Mouse (Mus musculus) neural tube, embryonic 13.5 days (tissue): ENCODE results near the gene Gnptg. TPM values are rescaled to one million over a fixed set of nuclear protein-coding genes. Genes with fewer than 3 reads are reported as not detected.

Source experiments
- ATAC-seq: fragments of 200-750 bp; cut with Nextera tagmentation; 2 replicates; pipeline ENCODE4 v1.8.0; 2017; ENCODE audit warnings: low read depth, mild to moderate bottlenecking, moderate TSS enrichment, moderate library complexity
- H3K27ac ChIP-seq: fragments of 300-500 bp; sonication (generic); replicated peaks from 2 replicates; pipeline ENCODE4 v1.5.1; 2015; ENCODE audit warnings: moderate library complexity, mild to moderate bottlenecking, inconsistent platforms
- H3K27me3 ChIP-seq: fragments of 300-500 bp; sonication (generic); 2 replicates; pipeline ENCODE4 v1.6.1; 2015; ENCODE audit warnings: mild to moderate bottlenecking, inconsistent platforms
- H3K36me3 ChIP-seq: fragments of 300-500 bp; sonication (generic); 2 replicates; pipeline ENCODE4 v1.6.1; 2015; ENCODE audit warnings: mild to moderate bottlenecking, inconsistent platforms
- H3K4me1 ChIP-seq: fragments of 300-500 bp; sonication (generic); replicated peaks from 2 replicates; pipeline ENCODE4 v1.6.1; 2015; ENCODE audit warnings: inconsistent platforms
- H3K4me2 ChIP-seq: fragments of 300-500 bp; sonication (generic); 2 replicates; pipeline ENCODE4 v1.6.1; 2015; ENCODE audit warnings: inconsistent platforms, mild to moderate bottlenecking, moderate library complexity
- H3K4me3 ChIP-seq: fragments of 300-500 bp; sonication (generic); 2 replicates; pipeline ENCODE4 v1.5.1; 2015; ENCODE audit warnings: mild to moderate bottlenecking, inconsistent platforms
- H3K9ac ChIP-seq: fragments of 300-500 bp; sonication (generic); 2 replicates; pipeline ENCODE4 v1.6.1; 2015; ENCODE audit warnings: moderate library complexity, mild to moderate bottlenecking, inconsistent platforms
- H3K9me3 ChIP-seq: fragments of 300-500 bp; sonication (generic); 2 replicates; pipeline ENCODE4 v1.6.1; 2016; ENCODE audit warnings: inconsistent platforms
- WGBS: fragments of 180-500 bp; shearing (Covaris S2); methylation state at CpG from one replicate; pipeline ENCODE4 v1.1.7; 2015; 5-methylcytosine and 5-hydroxymethylcytosine counted together
- polyA plus RNA-seq: library from polyadenylated mRNA; unstranded; fragments of >200 nt; fragmentation: Nextera tagmentation; extraction: Ambion mirVana; gene quantifications from 2 replicates; pipeline ENCODE4 v1.2.1, GENCODE M21; 2015

Gnptg gene
- polyA plus RNA-seq, 1 experiment from 2014 or later: 90.8 TPM

DNA sequence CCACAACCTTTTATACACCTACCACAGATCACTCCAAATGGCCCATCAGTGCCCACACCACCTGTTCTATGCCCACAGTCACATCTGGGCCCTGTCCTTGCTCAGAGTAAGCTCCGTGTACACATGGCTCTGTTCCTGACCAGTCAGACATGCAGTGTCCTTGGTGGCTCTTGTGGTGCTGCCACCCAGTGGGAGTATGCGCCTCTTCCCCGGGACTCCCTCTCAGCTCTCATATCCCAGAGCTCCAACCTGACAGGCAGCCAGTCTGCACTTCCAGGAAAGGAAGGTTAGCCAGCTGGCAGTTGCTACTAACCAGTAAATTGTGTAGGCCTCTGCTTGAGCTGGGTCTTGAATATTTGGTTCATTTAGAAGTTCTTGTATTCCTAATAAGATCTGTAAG, 24.5 kb upstream of the Gnptg start:
- WGBS: 78% methylated on average over 3 of the region's 3 CpGs
- Histone ChIP-seq H3K4me1 (peaks cover 3% of the 10 kb centered on the region), H3K27me3 (no peaks in the 10 kb centered on the region), H3K9ac (no peak overlapping the region), H3K9me3 (no peaks in the 10 kb centered on the region), H3K36me3 (peaks cover 81% of the 10 kb centered on the region), H3K27ac (no peak overlapping the region), H3K4me3 (no peak overlapping the region), H3K4me2 (no peak overlapping the region)
- ATAC-seq: no peak

GRCm38 (mm10) chr17:25257804-25258261, 17.9 kb upstream of the Gnptg start:
- Histone ChIP-seq H3K4me3 (no peak overlapping the region), H3K9ac (peak overlapping the region; percentile 34; the same call in 1 of the 2 replicates), H3K4me2 (no peak overlapping the region), H3K36me3 (peaks cover 24% of the 10 kb centered on the region), H3K27me3 (peaks cover 37% of the 10 kb centered on the region), H3K27ac (no peak overlapping the region), H3K9me3 (no peaks in the 10 kb centered on the region), H3K4me1 (peaks cover 37% of the 10 kb centered on the region)
- no peak for ATAC-seq
- WGBS: 53% methylated on average over 6 of the region's 6 CpGs

DNA sequence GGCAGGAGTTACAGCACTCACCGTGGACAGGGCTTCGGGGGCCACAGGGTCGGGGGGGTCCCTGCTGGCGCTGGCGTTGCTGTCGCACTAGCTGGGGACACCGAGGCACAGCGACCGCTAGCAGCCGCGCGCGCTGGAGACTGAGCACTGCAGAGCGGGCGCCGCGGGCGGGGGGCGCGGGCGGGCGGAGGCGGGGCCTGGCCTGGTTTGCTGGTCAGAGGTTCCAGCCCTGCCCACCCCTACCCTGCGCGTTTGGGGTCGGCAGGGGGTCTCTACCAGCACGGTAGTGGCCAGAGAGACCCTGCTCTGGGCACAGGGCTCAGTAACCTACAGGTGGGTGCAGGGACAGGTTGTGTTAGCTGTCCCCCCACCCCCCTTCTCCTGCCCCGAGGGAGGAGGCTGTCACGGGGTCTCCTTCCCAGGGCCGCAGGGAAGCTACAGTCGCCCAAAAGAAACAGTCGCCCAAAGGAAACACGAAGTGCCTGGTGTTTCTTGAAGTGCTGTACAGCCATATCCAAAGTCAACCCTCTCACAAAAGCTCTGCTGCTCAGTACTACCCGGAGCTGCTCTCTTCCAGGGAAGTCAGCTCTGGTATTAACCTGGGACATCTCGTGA, 16.3 kb upstream of the Gnptg start, which contains the start of gene Baiap3:
Gene Baiap3 (minus strand): TSS at position 225 of the 615 bp plus-strand sequence.
- WGBS: 5% methylated on average over 31 of the region's 35 CpGs
- peak within 1 kb of the TSS; percentile 60 for H3K9ac ChIP-seq
- peak; percentile 16; the same call in 1 of the 2 replicates for ATAC-seq

DNA sequence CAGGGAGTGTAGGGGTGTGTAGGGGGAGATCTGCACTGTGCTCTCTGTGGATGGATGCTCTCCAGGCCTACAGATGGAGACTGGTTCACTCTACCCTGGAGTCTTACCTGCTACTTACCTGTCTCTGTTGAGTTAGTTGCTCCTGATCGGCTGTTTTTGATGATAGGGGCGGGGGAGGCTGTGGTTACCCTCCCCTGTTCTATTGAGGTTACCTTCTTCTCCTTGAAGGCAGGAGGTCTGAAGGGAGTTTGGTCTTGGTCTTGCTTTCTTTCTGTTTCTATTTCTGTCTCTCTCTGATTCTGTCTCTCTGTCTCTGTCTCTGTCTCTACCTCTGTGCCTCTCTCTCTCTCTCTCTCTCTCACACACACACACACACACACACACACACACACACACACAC, 15.2 kb upstream of the Gnptg start:
- Histone ChIP-seq H3K4me3 (no peak overlapping the region), H3K9me3 (no peaks in the 10 kb centered on the region), H3K9ac (no peak overlapping the region), H3K4me2 (no peak overlapping the region), H3K4me1 (peaks cover 47% of the 10 kb centered on the region), H3K27ac (no peak overlapping the region), H3K36me3 (peaks cover 16% of the 10 kb centered on the region), H3K27me3 (peaks cover 37% of the 10 kb centered on the region)
- 70% methylated on average over 2 of the region's 2 CpGs for WGBS
- ATAC-seq: no peak

More for the DNA sequence above, 16.3 kb upstream of the Gnptg start, which contains the start of gene Baiap3:
- Histone ChIP-seq H3K36me3 (peaks cover 18% of the 10 kb centered on the region), H3K9me3 (no peaks in the 10 kb centered on the region), H3K4me2 (peak within 1 kb of the TSS; percentile 57), H3K27me3 (peaks cover 37% of the 10 kb centered on the region), H3K4me3 (peak within 1 kb of the TSS; percentile 31), H3K27ac (no peak within 1 kb of the TSS), H3K4me1 (peaks cover 47% of the 10 kb centered on the region)

DNA sequence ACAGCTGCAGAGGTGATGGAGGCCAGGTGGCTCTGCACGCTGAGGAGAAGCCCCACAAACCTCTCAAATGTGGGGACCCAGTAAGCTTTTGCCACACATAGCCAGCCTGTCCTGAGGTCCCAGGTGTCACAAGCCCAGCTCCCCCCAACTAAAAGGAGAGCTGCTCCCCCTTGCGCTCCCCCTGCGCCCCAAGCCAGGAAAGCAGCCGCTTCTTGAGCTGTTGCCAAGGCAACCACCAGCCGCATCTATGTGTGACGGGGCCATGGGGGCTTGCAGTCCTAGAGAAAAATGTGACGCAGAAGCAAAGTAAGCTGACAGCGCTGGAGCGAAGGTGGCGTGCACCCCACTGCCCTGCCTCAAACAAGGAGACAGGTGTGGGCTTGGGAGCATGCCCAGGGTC, 13.8 kb upstream of the Gnptg start:
- WGBS: 18% methylated on average over 10 of the region's 10 CpGs

DNA sequence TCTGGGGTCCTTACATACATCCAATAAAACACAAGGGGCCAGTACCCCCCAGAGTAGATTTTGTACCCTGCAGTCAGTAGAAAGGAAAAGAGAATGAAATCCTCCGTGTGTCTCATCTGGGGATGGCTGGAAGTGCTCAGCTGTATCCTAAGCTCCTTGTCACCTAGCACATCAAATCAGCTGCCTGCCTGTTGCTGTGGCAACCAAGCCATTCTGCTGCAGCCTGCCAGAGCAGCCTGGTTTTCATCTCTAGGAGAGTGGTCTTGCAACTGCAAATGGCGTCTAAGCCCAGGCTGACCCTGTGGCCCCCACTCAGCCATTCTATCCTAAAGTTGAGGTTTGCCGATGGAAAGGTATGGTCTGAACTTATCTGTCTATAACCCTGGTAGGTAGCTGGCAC, 12.7 kb upstream of the Gnptg start:
- 32% methylated on average over 3 of the region's 3 CpGs for WGBS
- ATAC-seq: peak; percentile 29
- Histone ChIP-seq H3K4me1 (peaks cover 42% of the 10 kb centered on the region), H3K9me3 (no peaks in the 10 kb centered on the region), H3K36me3 (no peaks in the 10 kb centered on the region), H3K4me2 (no peak overlapping the region), H3K27me3 (peaks cover 37% of the 10 kb centered on the region), H3K4me3 (no peak overlapping the region), H3K27ac (peak overlapping the region; percentile 56; the same call in 1 of the 2 replicates), H3K9ac (0 out of 2 replicates have a peak overlapping the region, but pooled peaks have one; percentile 19)

More for the DNA sequence above, 13.8 kb upstream of the Gnptg start:
- 0 out of 2 replicates have a peak overlapping the region, but pooled peaks have one; percentile 23 for H3K27ac ChIP-seq
- H3K9me3 ChIP-seq: no peaks in the 10 kb centered on the region
- peak overlapping the region; percentile 37 for H3K4me2 ChIP-seq
- peaks cover 47% of the 10 kb centered on the region for H3K4me1 ChIP-seq
- peaks cover 2% of the 10 kb centered on the region; the same call in 1 of the 2 replicates for H3K36me3 ChIP-seq
- H3K9ac ChIP-seq: peak overlapping the region; percentile 50
- ATAC-seq: no peak
- H3K4me3 ChIP-seq: no peak overlapping the region
- peaks cover 37% of the 10 kb centered on the region for H3K27me3 ChIP-seq

- Histone ChIP-seq H3K4me2 (no peak overlapping the region), H3K27ac (no peak overlapping the region), H3K4me1 (peaks cover 30% of the 10 kb centered on the region), H3K4me3 (no peak overlapping the region), H3K36me3 (no peaks in the 10 kb centered on the region; the same call in 1 of the 2 replicates), H3K9ac (no peak overlapping the region), H3K27me3 (peaks cover 21% of the 10 kb centered on the region), H3K9me3 (no peaks in the 10 kb centered on the region)
- WGBS: 80% methylated on average over 8 of the region's 8 CpGs
- ATAC-seq: no peak
These were observed 10.4 kb upstream of the Gnptg start for GRCm38 (mm10) chr17:25250181-25250835.

GRCm38 (mm10) chr17:25248033-25248750, 8.3 kb upstream of the Gnptg start:
- Histone ChIP-seq H3K9me3 (no peaks in the 10 kb centered on the region), H3K27ac (no peak overlapping the region), H3K36me3 (peaks cover 18% of the 10 kb centered on the region), H3K4me2 (no peak overlapping the region), H3K4me1 (peaks cover 14% of the 10 kb centered on the region), H3K27me3 (no peaks in the 10 kb centered on the region; the same call in 1 of the 2 replicates), H3K4me3 (no peak overlapping the region), H3K9ac (no peak overlapping the region)
- no peak for ATAC-seq
- WGBS: 82% methylated on average over 18 of the region's 18 CpGs

DNA sequence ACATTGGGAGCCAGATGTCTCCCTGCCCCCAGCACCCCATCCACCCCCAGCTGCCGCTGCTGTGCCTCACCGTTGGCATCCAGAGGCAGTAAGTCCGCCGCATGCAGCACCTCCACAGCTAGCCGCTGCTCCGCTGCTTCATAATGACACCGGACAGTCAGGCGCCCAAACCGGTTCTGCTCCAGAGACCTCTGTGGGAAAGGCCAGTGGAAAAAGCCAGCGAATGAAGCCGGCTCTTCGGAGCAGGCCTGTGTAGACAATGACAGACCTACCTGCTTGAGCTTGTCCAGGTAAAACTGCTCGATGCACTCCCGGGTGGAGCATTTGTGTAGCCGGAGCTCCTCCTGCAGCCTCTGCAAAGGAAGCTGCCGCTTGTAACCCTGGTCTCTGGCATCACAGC, 4.3 kb upstream of the Gnptg start:
- 88% methylated on average over 16 of the region's 16 CpGs for WGBS
- H3K9ac ChIP-seq: no peak overlapping the region
- no peak overlapping the region for H3K4me3 ChIP-seq
- H3K27me3 ChIP-seq: no peaks in the 10 kb centered on the region
- H3K36me3 ChIP-seq: peaks cover 37% of the 10 kb centered on the region
- no peak overlapping the region for H3K27ac ChIP-seq
- ATAC-seq: no peak
- H3K4me2 ChIP-seq: no peak overlapping the region
- no peaks in the 10 kb centered on the region for H3K9me3 ChIP-seq
- peaks cover 17% of the 10 kb centered on the region for H3K4me1 ChIP-seq

DNA sequence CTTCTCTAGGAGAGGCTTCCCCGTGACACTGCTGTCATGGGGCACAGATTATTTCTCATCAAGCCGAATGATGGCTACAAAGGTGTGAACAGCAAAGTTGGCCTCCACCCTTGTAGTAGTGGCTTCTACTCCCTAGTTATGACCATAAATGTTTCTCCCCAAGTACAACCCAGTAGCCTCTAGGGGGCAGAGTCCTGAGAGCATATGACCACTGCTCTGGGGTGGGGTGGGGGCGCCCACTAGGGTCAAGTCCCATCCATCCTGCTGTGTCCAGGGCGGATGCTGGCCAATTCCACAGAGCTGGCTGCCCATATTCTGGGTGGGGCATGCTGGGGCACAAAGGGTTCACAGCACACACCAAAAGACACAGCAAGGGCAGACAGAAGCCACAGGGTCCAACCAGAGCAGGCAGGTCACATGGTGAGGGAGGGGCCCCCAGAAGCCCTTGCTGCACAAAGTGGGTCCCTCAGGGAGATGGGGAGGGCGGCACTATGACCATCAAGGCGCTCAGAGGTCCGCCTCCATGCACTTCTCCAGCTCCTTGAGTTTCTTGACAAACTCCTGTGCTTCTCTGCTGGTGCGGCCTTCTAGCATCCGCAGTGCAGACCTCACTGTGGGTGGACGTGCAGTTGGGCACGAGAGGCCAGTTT, 3.3 kb upstream of the Gnptg start:
- Histone ChIP-seq H3K4me1 (peaks cover 22% of the 10 kb centered on the region), H3K27ac (no peak overlapping the region), H3K4me2 (no peak overlapping the region), H3K27me3 (no peaks in the 10 kb centered on the region), H3K9ac (no peak overlapping the region), H3K4me3 (no peak overlapping the region), H3K9me3 (no peaks in the 10 kb centered on the region), H3K36me3 (peaks cover 37% of the 10 kb centered on the region)
- WGBS: 87% methylated on average over 11 of the region's 11 CpGs
- no peak for ATAC-seq

DNA sequence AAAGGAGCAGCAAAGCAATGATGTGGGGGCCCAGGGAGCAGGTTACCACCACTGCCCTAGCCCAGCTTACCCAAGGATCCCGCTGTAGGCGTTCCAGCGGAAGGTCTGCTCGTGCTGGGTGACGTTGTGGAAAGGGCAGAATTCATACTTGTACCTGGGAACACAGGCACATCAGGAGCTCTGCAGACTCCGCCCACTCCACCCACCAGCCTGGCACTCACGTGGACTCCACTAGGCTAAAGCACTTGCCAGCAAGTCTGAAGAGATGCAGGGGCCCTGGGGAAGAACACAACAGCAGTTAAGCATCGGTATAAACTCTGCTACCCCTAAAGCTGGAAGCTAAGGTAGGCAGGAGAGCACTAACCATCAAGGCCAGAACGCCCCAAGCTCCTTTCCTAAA, 4.3 kb downstream of the Gnptg start:
- no peak overlapping the region for H3K9ac ChIP-seq
- H3K36me3 ChIP-seq: peaks cover 34% of the 10 kb centered on the region
- no peaks in the 10 kb centered on the region for H3K27me3 ChIP-seq
- H3K4me3 ChIP-seq: no peak overlapping the region
- no peak overlapping the region for H3K27ac ChIP-seq
- ATAC-seq: no peak
- WGBS: 88% methylated on average over 9 of the region's 9 CpGs
- peaks cover 17% of the 10 kb centered on the region for H3K4me1 ChIP-seq
- no peaks in the 10 kb centered on the region for H3K9me3 ChIP-seq
- H3K4me2 ChIP-seq: no peak overlapping the region
